Mouse (Mus musculus): ENCODE data around the gene Ogdh. TPM values are rescaled to one million over a fixed set of nuclear protein-coding genes. Genes with fewer than 3 reads are reported as not detected.

Gene Ogdh
- total RNA-seq, 2 experiments from 2014 or later: 116 to 151 TPM

- no peak for ATAC-seq (replicated peaks; ENCODE audit: poor library complexity, severe bottlenecking)
Observed at GRCm38 (mm10) chr11:6293601-6294000, 2.2 kb downstream of the Ogdh start.

- ATAC-seq (replicated peaks; ENCODE audit: poor library complexity, severe bottlenecking): no peak
Observed at GRCm38 (mm10) chr11:6294632-6295031, 3.2 kb downstream of the Ogdh start.

GRCm38 (mm10) chr11:6296077-6296476 lies 4.6 kb downstream of the Ogdh start:
- no peak for ATAC-seq (replicated peaks; ENCODE audit: poor library complexity, severe bottlenecking)

GRCm38 (mm10) chr11:6299435-6299834 lies 8.0 kb downstream of the Ogdh start:
- peak; percentile 86 for ATAC-seq (replicated peaks; ENCODE audit: poor library complexity, severe bottlenecking)

GRCm38 (mm10) chr11:6302793-6303192 lies 11.4 kb downstream of the Ogdh start:
- ATAC-seq (replicated peaks; ENCODE audit: poor library complexity, severe bottlenecking): no peak

- ATAC-seq (replicated peaks; ENCODE audit: poor library complexity, severe bottlenecking): no peak
Observed at GRCm38 (mm10) chr11:6305943-6306430, 14.6 kb downstream of the Ogdh start.

GRCm38 (mm10) chr11:6308181-6308580 lies 16.7 kb downstream of the Ogdh start:
- no peak for ATAC-seq (replicated peaks; ENCODE audit: poor library complexity, severe bottlenecking)

GRCm38 (mm10) chr11:6313874-6314406 lies 22.5 kb downstream of the Ogdh start:
- no peak for ATAC-seq (replicated peaks; ENCODE audit: poor library complexity, severe bottlenecking)

GRCm38 (mm10) chr11:6316821-6317220 lies 25.4 kb downstream of the Ogdh start:
- no peak for ATAC-seq (replicated peaks; ENCODE audit: poor library complexity, severe bottlenecking)

GRCm38 (mm10) chr11:6318559-6318958 lies 27.1 kb downstream of the Ogdh start:
- ATAC-seq (replicated peaks; ENCODE audit: poor library complexity, severe bottlenecking): no peak

- no peak for ATAC-seq (replicated peaks; ENCODE audit: poor library complexity, severe bottlenecking)
Observed at GRCm38 (mm10) chr11:6319374-6319773, 27.9 kb downstream of the Ogdh start.

GRCm38 (mm10) chr11:6322086-6322485 lies 30.7 kb downstream of the Ogdh start:
- no peak for ATAC-seq (replicated peaks; ENCODE audit: poor library complexity, severe bottlenecking)

- ATAC-seq (replicated peaks; ENCODE audit: poor library complexity, severe bottlenecking): no peak
Observed at GRCm38 (mm10) chr11:6323348-6323747, 31.9 kb downstream of the Ogdh start.

GRCm38 (mm10) chr11:6331256-6331655 lies 39.8 kb downstream of the Ogdh start:
- no peak for ATAC-seq (replicated peaks; ENCODE audit: poor library complexity, severe bottlenecking)

- ATAC-seq (replicated peaks; ENCODE audit: poor library complexity, severe bottlenecking): no peak
Observed at GRCm38 (mm10) chr11:6332606-6333005, 41.2 kb downstream of the Ogdh start.

GRCm38 (mm10) chr11:6333403-6333802 lies 42.0 kb downstream of the Ogdh start:
- no peak for ATAC-seq (replicated peaks; ENCODE audit: poor library complexity, severe bottlenecking)

- no peak for ATAC-seq (replicated peaks; ENCODE audit: poor library complexity, severe bottlenecking)
Observed at GRCm38 (mm10) chr11:6335321-6335720, 43.9 kb downstream of the Ogdh start.

- no peak for ATAC-seq (replicated peaks; ENCODE audit: poor library complexity, severe bottlenecking)
Observed at GRCm38 (mm10) chr11:6336689-6337088, 45.3 kb downstream of the Ogdh start.

- ATAC-seq (replicated peaks; ENCODE audit: poor library complexity, severe bottlenecking): no peak
Observed at GRCm38 (mm10) chr11:6345956-6346355, 54.5 kb downstream of the Ogdh start.

GRCm38 (mm10) chr11:6346966-6347365 lies 55.5 kb downstream of the Ogdh start:
- ATAC-seq (replicated peaks; ENCODE audit: poor library complexity, severe bottlenecking): no peak

GRCm38 (mm10) chr11:6348681-6349200 lies 57.3 kb downstream of the Ogdh start:
- ATAC-seq (replicated peaks; ENCODE audit: poor library complexity, severe bottlenecking): no peak

GRCm38 (mm10) chr11:6349586-6349985 lies 58.2 kb downstream of the Ogdh start:
- ATAC-seq (replicated peaks; ENCODE audit: poor library complexity, severe bottlenecking): no peak

Data from granulocyte monocyte progenitor cell, adult 5-6 weeks (primary cell).